Mouse (Mus musculus) hindbrain, embryonic 12.5 days (tissue): ENCODE results near the gene Sh3bp5. TPM values are rescaled to one million over a fixed set of nuclear protein-coding genes. Genes with fewer than 3 reads are reported as not detected.

ENCODE experiments used
- ATAC-seq: fragments of 200-750 bp; cut with Nextera tagmentation; 2 replicates; pipeline ENCODE4 v1.8.0; 2017; ENCODE audit warnings: moderate TSS enrichment; ENCODE audit not compliant: low FRiP score
- H3K27ac ChIP-seq: fragments of 300-500 bp; sonication (generic); 2 replicates; pipeline ENCODE4 v1.5.1; 2016; ENCODE audit warnings: mild to moderate bottlenecking
- H3K27me3 ChIP-seq: fragments of 300-500 bp; sonication (generic); 2 replicates; pipeline ENCODE4 v1.6.1; 2016; ENCODE audit warnings: mild to moderate bottlenecking
- H3K36me3 ChIP-seq: fragments of 300-500 bp; sonication (generic); 2 replicates; pipeline ENCODE4 v1.6.1; 2016; ENCODE audit warnings: mild to moderate bottlenecking
- H3K4me1 ChIP-seq: fragments of 300-500 bp; sonication (generic); 2 replicates; pipeline ENCODE4 v1.6.1; 2016
- H3K4me2 ChIP-seq: fragments of 300-500 bp; sonication (generic); replicated peaks from 2 replicates; pipeline ENCODE4 v1.6.1; 2016; ENCODE audit warnings: mild to moderate bottlenecking
- H3K4me3 ChIP-seq: fragments of 300-500 bp; sonication (generic); 2 replicates; pipeline ENCODE4 v1.5.1; 2016; ENCODE audit warnings: mild to moderate bottlenecking
- H3K9ac ChIP-seq: fragments of 300-500 bp; sonication (generic); 2 replicates; pipeline ENCODE4 v1.6.1; 2016; ENCODE audit warnings: mild to moderate bottlenecking, moderate library complexity
- H3K9me3 ChIP-seq: fragments of 300-500 bp; sonication (generic); replicated peaks from 2 replicates; pipeline ENCODE4 v1.6.1; 2016; ENCODE audit warnings: mild to moderate bottlenecking
- WGBS: fragments of 180-500 bp; shearing (Covaris S2); methylation state at CpG from one replicate; pipeline ENCODE4 v1.1.7; 2016; 5-methylcytosine and 5-hydroxymethylcytosine counted together
- polyA plus RNA-seq: library from polyadenylated mRNA; unstranded; fragments of >200 nt; fragmentation: Nextera tagmentation; extraction: Ambion mirVana; gene quantifications from 2 replicates; pipeline ENCODE4 v1.2.1, GENCODE M21; 2016

The Sh3bp5 gene
- polyA plus RNA-seq, 1 experiment from 2014 or later = 54.9 TPM

- H3K4me2 ChIP-seq = peak overlapping the region; percentile 58
- no peaks in the 10 kb centered on the region for H3K9me3 ChIP-seq
- no peak for ATAC-seq
- H3K9ac ChIP-seq = no peak overlapping the region
- H3K27me3 ChIP-seq = no peaks in the 10 kb centered on the region
- 0 out of 2 replicates have a peak, but pooled peaks cover 3% of the 10 kb centered on the region for H3K4me1 ChIP-seq
- H3K27ac ChIP-seq = no peak overlapping the region
- no peak overlapping the region for H3K4me3 ChIP-seq
- 82% methylated on average over 4 of the region's 4 CpGs for WGBS
- no peaks in the 10 kb centered on the region for H3K36me3 ChIP-seq
Observed at GRCm38 (mm10) chr14:31323189-31323588, 112.7 kb downstream of the Sh3bp5 start.

- H3K4me2 ChIP-seq = no peak overlapping the region
- H3K4me3 ChIP-seq = no peak overlapping the region
- no peaks in the 10 kb centered on the region for H3K9me3 ChIP-seq
- no peak overlapping the region for H3K9ac ChIP-seq
- no peak overlapping the region for H3K27ac ChIP-seq
- no peaks in the 10 kb centered on the region for H3K36me3 ChIP-seq
- no peaks in the 10 kb centered on the region for H3K27me3 ChIP-seq
- 0 out of 2 replicates have a peak, but pooled peaks cover 3% of the 10 kb centered on the region for H3K4me1 ChIP-seq
- no peak for ATAC-seq
- 87% methylated on average over 3 of the region's 3 CpGs for WGBS
Observed at GRCm38 (mm10) chr14:31322191-31322590, 113.7 kb downstream of the Sh3bp5 start.

GRCm38 (mm10) chr14:31321181-31321580 lies 114.7 kb downstream of the Sh3bp5 start:
- Histone ChIP-seq H3K4me1 (0 out of 2 replicates have a peak, but pooled peaks cover 3% of the 10 kb centered on the region), H3K27ac (no peak overlapping the region), H3K4me2 (no peak overlapping the region), H3K36me3 (no peaks in the 10 kb centered on the region), H3K4me3 (no peak overlapping the region), H3K27me3 (no peaks in the 10 kb centered on the region), H3K9ac (no peak overlapping the region), H3K9me3 (no peaks in the 10 kb centered on the region)
- WGBS = 85% methylated on average over 11 of the region's 11 CpGs
- no peak for ATAC-seq

GRCm38 (mm10) chr14:31319546-31319945 lies 116.3 kb downstream of the Sh3bp5 start:
- ATAC-seq = no peak
- Histone ChIP-seq H3K36me3 (no peaks in the 10 kb centered on the region), H3K4me2 (no peak overlapping the region), H3K4me1 (0 out of 2 replicates have a peak, but pooled peaks cover 3% of the 10 kb centered on the region), H3K27me3 (no peaks in the 10 kb centered on the region), H3K27ac (no peak overlapping the region), H3K9ac (no peak overlapping the region), H3K9me3 (no peaks in the 10 kb centered on the region), H3K4me3 (no peak overlapping the region)
- 87% methylated on average over 10 of the region's 10 CpGs for WGBS

- Histone ChIP-seq H3K4me3 (no peak overlapping the region), H3K36me3 (no peaks in the 10 kb centered on the region), H3K4me1 (no peaks in the 10 kb centered on the region), H3K9ac (no peak overlapping the region), H3K9me3 (no peaks in the 10 kb centered on the region), H3K4me2 (no peak overlapping the region), H3K27me3 (no peaks in the 10 kb centered on the region), H3K27ac (no peak overlapping the region)
- WGBS = 82% methylated on average over 3 of the region's 3 CpGs
- no peak for ATAC-seq
Observed at GRCm38 (mm10) chr14:31317754-31318153, 118.1 kb downstream of the Sh3bp5 start.

GRCm38 (mm10) chr14:31316613-31317012 lies 119.3 kb downstream of the Sh3bp5 start:
- no peak for ATAC-seq
- no peaks in the 10 kb centered on the region for H3K36me3 ChIP-seq
- WGBS = 73% methylated on average over 12 of the region's 12 CpGs
- H3K27ac ChIP-seq = no peak overlapping the region
- no peaks in the 10 kb centered on the region for H3K9me3 ChIP-seq
- no peaks in the 10 kb centered on the region for H3K4me1 ChIP-seq
- no peak overlapping the region for H3K4me3 ChIP-seq
- H3K27me3 ChIP-seq = no peaks in the 10 kb centered on the region
- H3K9ac ChIP-seq = no peak overlapping the region
- no peak overlapping the region for H3K4me2 ChIP-seq

- no peak overlapping the region for H3K4me2 ChIP-seq
- no peaks in the 10 kb centered on the region for H3K27me3 ChIP-seq
- no peaks in the 10 kb centered on the region for H3K36me3 ChIP-seq
- H3K9me3 ChIP-seq = no peaks in the 10 kb centered on the region
- H3K4me1 ChIP-seq = no peaks in the 10 kb centered on the region
- ATAC-seq = no peak
- no peak overlapping the region for H3K27ac ChIP-seq
- no peak overlapping the region for H3K9ac ChIP-seq
- H3K4me3 ChIP-seq = no peak overlapping the region
- WGBS = 57% methylated on average over 3 of the region's 3 CpGs
Observed at GRCm38 (mm10) chr14:31313192-31313591, 122.7 kb downstream of the Sh3bp5 start.

Other genes starting within 250 kb of the Sh3bp5 start
- 10.5 and 49.9 TPM in 2 replicates for gene Tnnc1, start 227.8 kb downstream of the Sh3bp5 start, polyA plus RNA-seq
- gene Nisch, start 219.1 kb downstream of the Sh3bp5 start, polyA plus RNA-seq = 464 and 474 TPM in 2 replicates
- gene Sema3g, start 218.2 kb downstream of the Sh3bp5 start, polyA plus RNA-seq = 0.79 and 1.2 TPM in 2 replicates
- 12.4 TPM in 2 replicates for gene Phf7, start 184.8 kb downstream of the Sh3bp5 start, polyA plus RNA-seq
- 110 and 112 TPM in 2 replicates for gene Bap1, start 184.6 kb downstream of the Sh3bp5 start, polyA plus RNA-seq
- gene Dnah1, start 112.2 kb downstream of the Sh3bp5 start, polyA plus RNA-seq = 6.4 and 6.5 TPM in 2 replicates
- gene Capn7, start 99.4 kb downstream of the Sh3bp5 start, polyA plus RNA-seq = 53.1 and 61.7 TPM in 2 replicates
- 19.3 and 19.8 TPM in 2 replicates for gene Eaf1, start 58.3 kb upstream of the Sh3bp5 start, polyA plus RNA-seq
- 62.6 and 73.8 TPM in 2 replicates for gene Mettl6, start 59.0 kb upstream of the Sh3bp5 start, polyA plus RNA-seq
- 0.18 and 0.65 TPM in 2 replicates for gene Colq, start 155.3 kb upstream of the Sh3bp5 start, polyA plus RNA-seq
- gene Gm49387, start 204.8 kb upstream of the Sh3bp5 start, polyA plus RNA-seq = 0.93 TPM in 1 of 2 replicates, not detected in the other
- 20.2 and 20.8 TPM in 2 replicates for gene Btd, start 204.9 kb upstream of the Sh3bp5 start, polyA plus RNA-seq
- gene Hacl1, start 205.2 kb upstream of the Sh3bp5 start, polyA plus RNA-seq = 6.9 and 11.5 TPM in 2 replicates